8 mouse cellular contexts compared by ENCODE assay signal in genomic region chr15:67434284-67434683, GRCm38 (mm10).
A peak's percentile ranks its signal among the peaks of the same experiment; 100 is the strongest.
DNase-seq lines count a peak whose midpoint lies in the region; ATAC-seq and TF ChIP-seq lines count a peak whose summit lies in the region.
"Had no signal": no experiment of that assay in that cellular context is flagged by ENCODE, and none has a peak within 500 bp of the region (broad histone marks: within the 10 kb centered on the region; RNA-seq: fewer than 3 reads in every experiment).

No protein-coding gene starts in this region.

- WGBS in embryonic facial prominence, embryonic 12.5 days, result 21% methylated on average over 2 of the region's 2 CpGs

- no peak overlapping the region for H3K9ac ChIP-seq in MEL (ENCODE audit: control insufficient read depth, low read depth, low read length, poor library complexity, severe bottlenecking)
- H3K9ac ChIP-seq in embryonic facial prominence, embryonic 12.5 days, result no peak overlapping the region
- H3K9ac ChIP-seq: liver, embryonic 15.5 days had no signal

- DNase-seq in MEL (ENCODE audit: low read depth, low spot score), result peak; percentile 77
- DNase-seq in adrenal gland, postnatal 36 days, result peak; percentile 59 to 73
- peak; percentile 67 to 70 for DNase-seq in heart, postnatal 14 days
- DNase-seq in kidney, postnatal 4 days, result peak; percentile 67 to 74
- peak; percentile 60 for DNase-seq in lung, postnatal 10 days
- DNase-seq in right cerebral cortex, postnatal 4 days, result peak; percentile 21

- no peak overlapping the region for H3K4me3 ChIP-seq in MEL (ENCODE audit: control insufficient read depth in 1 of 2, insufficient read depth in 1 of 2, low read depth in 2 of 2, low read length in 2 of 2)
- H3K4me3 ChIP-seq in embryonic facial prominence, embryonic 12.5 days, result no peak overlapping the region
- H3K4me3 ChIP-seq: liver, embryonic 15.5 days had no signal

- intact Hi-C loops in heart, postnatal 14 days (cut with DNase I), result loop anchor here (1.0 to 10.0 kb wide), 5 partner anchors 132 to 801 kb away; no protein-coding TSS in a partner anchor

- TF ChIP-seq POLR2A in MEL (IDR thresholded peaks at IDR 0.05; ENCODE audit: control insufficient read depth in 1 of 2, insufficient read depth in 1 of 2, low read depth in 1 of 2, low read length in 2 of 2, poor library complexity in 1 of 2), result no peak

- H3K27ac ChIP-seq in MEL (ENCODE audit: control insufficient read depth, low read depth, low read length), result no peak overlapping the region
- H3K27ac ChIP-seq in embryonic facial prominence, embryonic 12.5 days, result no peak overlapping the region
- H3K27ac ChIP-seq: liver, embryonic 15.5 days had no signal

- H3K4me2 ChIP-seq in embryonic facial prominence, embryonic 12.5 days (replicated peaks), result no peak overlapping the region
- H3K4me2 ChIP-seq: liver, embryonic 15.5 days had no signal

- H3K36me3 ChIP-seq in MEL (ENCODE audit: control insufficient read depth in 1 of 2, insufficient read depth in 2 of 2, low read length in 2 of 2), result no peaks in the 10 kb centered on the region
- no peaks in the 10 kb centered on the region for H3K36me3 ChIP-seq in embryonic facial prominence, embryonic 12.5 days
- H3K36me3 ChIP-seq: liver, embryonic 15.5 days had no signal

- peak; percentile 41; the same call in 1 of the 2 replicates for ATAC-seq in embryonic facial prominence, embryonic 12.5 days (ENCODE audit: insufficient number of reproducible peaks, insufficient read depth, low FRiP score, low TSS enrichment)

- no peaks in the 10 kb centered on the region for H3K9me3 ChIP-seq in MEL (replicated peaks; ENCODE audit: insufficient read depth, low read length)
- H3K9me3 ChIP-seq in embryonic facial prominence, embryonic 12.5 days, result no peaks in the 10 kb centered on the region
- H3K9me3 ChIP-seq: liver, embryonic 15.5 days had no signal

- TF ChIP-seq EP300 in MEL (IDR thresholded peaks at IDR 0.05; ENCODE audit: low read depth in 1 of 2, low read length in 2 of 2), result no peak

- peaks cover 0 to 2% of the 10 kb centered on the region in 2 experiments; a peak in 2 of 4 replicates for H3K27me3 ChIP-seq in MEL (ENCODE audit: control insufficient read depth in 1 of 2, insufficient read depth in 2 of 2, low read length in 2 of 2)
- no peaks in the 10 kb centered on the region for H3K27me3 ChIP-seq in embryonic facial prominence, embryonic 12.5 days
- H3K27me3 ChIP-seq: liver, embryonic 15.5 days had no signal

- TF ChIP-seq CTCF in MEL (IDR thresholded peaks at IDR 0.05 in 2 of 3, conservative IDR thresholded peaks at IDR 0.05 in 1 of 3; ENCODE audit: control insufficient read depth in 1 of 3, insufficient read depth in 1 of 3, low read depth in 2 of 3, low read length in 3 of 3, poor library complexity in 1 of 3, severe bottlenecking in 1 of 3), result peak; percentile 93 to 100 (median 97)

- peak; percentile 96 for TF ChIP-seq RAD21 in MEL (IDR thresholded peaks at IDR 0.05; ENCODE audit: low read depth, low read length)

- H3K4me1 ChIP-seq in MEL (ENCODE audit: control insufficient read depth in 1 of 2, insufficient read depth in 2 of 2, low read length in 2 of 2), result no peaks in the 10 kb centered on the region
- H3K4me1 ChIP-seq in embryonic facial prominence, embryonic 12.5 days, result no peaks in the 10 kb centered on the region
- H3K4me1 ChIP-seq: liver, embryonic 15.5 days had no signal

- H3K79me2 ChIP-seq in MEL (ENCODE audit: control insufficient read depth, insufficient read depth, low read length, poor library complexity), result no peaks in the 10 kb centered on the region

TF ChIP-seq in MEL, 35 proteins besides CTCF, POLR2A, EP300 and RAD21:
- TF ChIP-seq ZNF384 (IDR thresholded peaks at IDR 0.05; ENCODE audit: low read depth, low read length) (no peak), TBP (IDR thresholded peaks at IDR 0.05; ENCODE audit: low read depth, low read length) (no peak), NRF1 (IDR thresholded peaks at IDR 0.05; ENCODE audit: insufficient read depth, low read depth, low read length, poor library complexity, severe bottlenecking) (no peak), TAL1 (IDR thresholded peaks at IDR 0.05; ENCODE audit: low read length) (no peak), E2F4 (IDR thresholded peaks at IDR 0.05; ENCODE audit: borderline replicate concordance, low read depth, low read length) (no peak), MEF2A (IDR thresholded peaks at IDR 0.05; ENCODE audit: extremely low read depth, insufficient replicate concordance, low read depth, low read length, poor library complexity, severe bottlenecking) (no peak), TCF12 (IDR thresholded peaks at IDR 0.05; ENCODE audit: low read depth, low read length) (no peak), CHD2 (IDR thresholded peaks at IDR 0.05; ENCODE audit: low read length) (no peak), ZMIZ1 (IDR thresholded peaks at IDR 0.05; ENCODE audit: low read depth, low read length) (no peak), MAX (IDR thresholded peaks at IDR 0.05; ENCODE audit: low read length) (no peak), POLR2AphosphoS2 (IDR thresholded peaks at IDR 0.05; ENCODE audit: low read length) (no peak), MYB (IDR thresholded peaks at IDR 0.05; ENCODE audit: low read depth, low read length) (no peak), MYC (IDR thresholded peaks at IDR 0.05; ENCODE audit: low read depth, low read length) (0 out of 2 replicates have a peak, but pooled peaks have one; percentile 36), SIN3A (IDR thresholded peaks at IDR 0.05; ENCODE audit: low read length) (0 out of 2 replicates have a peak, but pooled peaks have one; percentile 43), RCOR1 (IDR thresholded peaks at IDR 0.05; ENCODE audit: low read depth, low read length) (no peak), MAZ (IDR thresholded peaks at IDR 0.05; ENCODE audit: low read depth, low read length) (0 out of 2 replicates have a peak, but pooled peaks have one; percentile 50), HCFC1 (IDR thresholded peaks at IDR 0.05; ENCODE audit: low read depth, low read length) (no peak), ETS1 (IDR thresholded peaks at IDR 0.05; ENCODE audit: low read depth, low read length) (no peak), GABPA (IDR thresholded peaks at IDR 0.05; ENCODE audit: low read depth, low read length) (no peak), JUND (IDR thresholded peaks at IDR 0.05; ENCODE audit: low read depth, low read length) (no peak), ZKSCAN1 (IDR thresholded peaks at IDR 0.05; ENCODE audit: low read depth, low read length) (no peak), NELFE (IDR thresholded peaks at IDR 0.05; ENCODE audit: low read depth, low read length) (no peak), USF2 (IDR thresholded peaks at IDR 0.05; ENCODE audit: borderline replicate concordance in 1 of 2, insufficient read depth in 1 of 2, low read depth in 1 of 2, low read length in 2 of 2) (no peak), POLR2AphosphoS5 (IDR thresholded peaks at IDR 0.05; ENCODE audit: borderline replicate concordance, low read depth, low read length) (no peak), KAT2A (conservative IDR thresholded peaks at IDR 0.05; ENCODE audit: low read depth, low read length) (no peak), GATA1 (IDR thresholded peaks at IDR 0.05; ENCODE audit: low read depth, low read length) (no peak), UBTF (IDR thresholded peaks at IDR 0.05; ENCODE audit: borderline replicate concordance, insufficient read depth, low read depth, low read length) (no peak), CHD1 (IDR thresholded peaks at IDR 0.05; ENCODE audit: low read depth, low read length) (no peak), SMC3 (IDR thresholded peaks at IDR 0.05; ENCODE audit: low read depth, low read length) (peak; percentile 99), USF1 (IDR thresholded peaks at IDR 0.05; ENCODE audit: low read depth, low read length) (no peak), ZC3H11A (IDR thresholded peaks at IDR 0.05; ENCODE audit: low read depth, low read length) (peak; percentile 96), MAFK (IDR thresholded peaks at IDR 0.05; ENCODE audit: borderline replicate concordance, low read depth, low read length) (no peak), BHLHE40 (IDR thresholded peaks at IDR 0.05; ENCODE audit: borderline replicate concordance, low read depth, low read length) (no peak), MXI1 (IDR thresholded peaks at IDR 0.05; ENCODE audit: low read depth, low read length) (no peak), ELF1 (IDR thresholded peaks at IDR 0.05; ENCODE audit: low read depth, low read length) (no peak)

Comparison
In these comparisons a context has a peak if more than half of its experiments do, and no peak if none do; other contexts are left out.
1. DNase-seq: peak in every context shown above with its lines; median percentile 77 in MEL; 70 in kidney, postnatal 4 days; 68 in heart, postnatal 14 days; 66 in adrenal gland, postnatal 36 days; 60 in lung, postnatal 10 days; 21 in right cerebral cortex, postnatal 4 days.